Mouse (Mus musculus) kidney, adult 2 months (tissue): ENCODE data around the gene Sgcd.

Experiments used
- CTCF ChIP-seq: fragments of 200-500 bp; conservative IDR thresholded peaks from 2 replicates; pipeline ENCODE4 v1.5.1; 2011; ENCODE audit warnings: low read depth, mild to moderate bottlenecking, control low read depth, low read length, moderate library complexity, mixed read lengths; ENCODE audit not compliant: insufficient read depth, insufficient read length
- POLR2A ChIP-seq: fragments of 200-500 bp; IDR thresholded peaks from one replicate; pipeline ENCODE4 v1.6.1; 2011; ENCODE audit warnings: low read depth, low read length, control low read depth

- TF ChIP-seq POLR2A (no peak), CTCF (no peak)
Observed at GRCm38 (mm10) chr11:47297805-47298340, 690.9 kb downstream of the Sgcd start.
